Mouse (Mus musculus) right cerebral cortex, adult 2 months (tissue): ENCODE results near the gene Mipep.

Source experiments
- DNase-seq, 2 experiments: peaks; one replicate each; pipeline ENCODE4 v3.0.0; 2021 to 2022; ENCODE audit warnings: low spot score in 2 of 2

Gene Mipep

DNA sequence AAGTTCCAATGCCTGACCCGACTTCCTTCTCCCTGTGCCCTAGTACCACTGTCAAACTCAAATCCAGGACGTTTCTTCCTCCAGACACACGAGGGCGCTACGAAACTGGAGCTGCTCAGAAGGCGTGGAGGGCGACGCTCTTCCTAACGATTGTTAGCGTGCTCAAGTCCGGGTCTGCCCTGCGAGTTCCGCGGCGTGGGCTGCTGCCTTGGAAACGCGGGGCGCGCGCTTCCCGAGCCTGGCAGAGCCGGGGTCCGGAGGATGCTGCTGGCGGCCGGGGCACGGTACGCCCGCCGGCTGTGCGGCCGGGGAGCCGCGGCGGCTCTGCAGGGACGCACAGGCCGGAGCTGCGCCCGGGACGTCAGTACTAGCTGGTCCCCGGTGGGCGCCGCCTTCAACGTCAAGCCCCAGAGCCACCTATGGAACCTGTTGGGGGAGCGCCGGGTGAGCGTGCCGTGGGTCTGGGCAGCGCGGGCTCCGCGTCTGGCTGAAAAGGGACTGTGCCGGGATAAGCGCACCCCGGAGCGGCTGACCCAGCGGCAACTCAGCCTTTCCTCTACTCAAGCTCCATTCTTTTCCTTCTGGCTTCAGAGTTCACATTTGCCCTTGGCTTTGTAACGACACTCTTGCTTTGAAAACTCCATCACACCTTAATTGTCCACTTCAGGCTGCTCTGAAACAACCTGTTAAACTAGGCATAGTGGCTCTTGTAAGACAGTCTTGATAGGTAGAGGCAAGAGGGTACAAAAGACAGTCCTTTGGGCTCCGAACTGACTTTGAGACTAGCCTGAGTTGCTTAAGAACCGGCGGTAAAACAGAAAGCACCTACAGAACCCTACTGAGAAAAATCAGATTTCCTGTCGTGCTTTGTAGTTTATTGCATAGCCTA lies at the start of gene Mipep:
TSS of gene Mipep (plus strand) at position 147 of the 889 bp plus-strand sequence.
- peak; percentile 89 to 92 for DNase-seq

- DNase-seq = no peak
Measured at GRCm38 (mm10) chr14:60735206-60735605, 49.2 kb upstream of the Mipep start.

GRCm38 (mm10) chr14:60735848-60736547 lies 48.4 kb upstream of the Mipep start:
- DNase-seq = no peak

GRCm38 (mm10) chr14:60736591-60737192 lies 47.7 kb upstream of the Mipep start:
- no peak for DNase-seq

DNA sequence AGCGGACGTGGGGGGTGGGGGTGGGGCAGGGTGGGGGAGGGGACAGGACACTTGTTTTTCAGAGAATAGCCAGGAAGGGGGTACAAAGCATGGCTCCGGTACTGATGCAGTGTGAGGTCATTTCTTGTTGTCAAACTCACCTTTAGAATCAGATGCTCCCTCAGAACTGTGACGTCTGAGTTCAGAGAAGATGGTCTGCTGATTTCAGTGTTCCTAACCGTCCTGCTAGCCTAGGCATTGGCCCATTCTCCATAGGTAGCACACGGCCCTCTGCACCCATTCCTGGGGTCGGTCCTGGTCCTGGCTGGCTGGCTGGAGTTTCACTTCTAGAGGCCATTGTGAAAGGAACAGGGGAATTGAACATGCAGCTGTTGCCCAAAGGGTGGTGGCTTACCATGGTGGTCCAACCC lies 47.2 kb upstream of the Mipep start:
- no peak for DNase-seq

DNA sequence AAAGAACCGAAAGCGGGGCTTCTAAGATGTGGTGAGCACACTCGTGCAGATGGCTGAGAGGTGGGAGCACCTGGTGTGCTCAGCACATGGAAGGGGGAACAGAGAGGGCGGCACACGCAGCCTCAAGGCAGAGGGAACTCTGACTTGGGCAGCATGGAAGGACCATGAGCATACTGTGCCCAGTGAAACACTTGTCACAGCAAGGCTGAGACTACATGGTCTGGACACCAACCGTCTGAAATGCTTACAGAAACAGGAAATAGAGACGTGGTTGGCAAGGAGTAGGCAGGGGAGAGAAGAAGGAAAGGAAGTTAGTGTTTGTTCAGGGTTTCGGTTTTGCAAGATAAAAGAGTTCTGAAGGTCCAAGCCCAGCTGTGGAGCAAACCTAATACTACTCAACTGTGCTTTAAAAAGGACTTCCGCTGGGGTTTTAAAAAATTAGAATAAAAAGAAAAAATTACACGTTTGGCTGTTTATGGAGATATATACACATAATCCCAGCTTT lies 45.9 kb upstream of the Mipep start:
- no peak for DNase-seq

DNA sequence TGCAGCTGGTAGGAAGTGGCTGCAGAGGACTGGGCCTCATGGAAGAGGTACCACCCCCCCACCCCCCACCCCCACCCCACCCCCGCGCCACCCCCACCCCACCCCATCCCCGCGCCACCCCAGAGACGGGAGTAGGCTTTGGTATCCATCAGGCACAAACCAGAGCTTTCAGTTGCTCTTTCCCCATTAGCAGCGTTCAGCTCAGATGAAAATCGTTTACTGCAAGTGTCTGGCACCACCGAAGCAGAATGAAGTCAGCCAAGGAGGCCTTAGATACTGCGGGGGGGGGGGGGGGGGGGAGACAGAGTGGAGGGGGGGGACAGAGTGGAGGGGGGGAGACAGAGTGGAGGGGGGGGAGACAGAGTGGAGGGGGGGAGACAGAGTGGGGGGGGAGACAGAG lies 45.2 kb upstream of the Mipep start:
- DNase-seq = no peak

DNA sequence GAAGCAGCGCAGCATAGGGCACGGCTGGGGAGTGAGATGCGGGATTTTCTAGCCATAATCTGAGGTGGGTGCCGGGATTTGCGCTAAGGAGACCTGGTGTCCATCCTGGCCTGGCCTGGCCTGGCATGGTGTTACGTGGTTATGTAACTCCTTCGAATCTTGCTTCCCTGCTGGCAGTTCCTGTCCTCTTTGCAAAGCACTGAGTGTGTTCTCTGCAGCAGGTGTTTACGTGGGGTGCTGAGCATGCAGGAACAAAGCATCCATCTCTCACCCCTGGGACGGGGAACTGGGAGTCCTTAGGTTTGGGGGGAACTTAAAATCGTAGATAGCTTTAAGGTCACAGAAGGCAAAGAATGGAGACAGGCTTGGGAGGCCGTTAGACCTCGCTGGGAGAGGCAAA lies 44.8 kb upstream of the Mipep start:
- no peak for DNase-seq

DNA sequence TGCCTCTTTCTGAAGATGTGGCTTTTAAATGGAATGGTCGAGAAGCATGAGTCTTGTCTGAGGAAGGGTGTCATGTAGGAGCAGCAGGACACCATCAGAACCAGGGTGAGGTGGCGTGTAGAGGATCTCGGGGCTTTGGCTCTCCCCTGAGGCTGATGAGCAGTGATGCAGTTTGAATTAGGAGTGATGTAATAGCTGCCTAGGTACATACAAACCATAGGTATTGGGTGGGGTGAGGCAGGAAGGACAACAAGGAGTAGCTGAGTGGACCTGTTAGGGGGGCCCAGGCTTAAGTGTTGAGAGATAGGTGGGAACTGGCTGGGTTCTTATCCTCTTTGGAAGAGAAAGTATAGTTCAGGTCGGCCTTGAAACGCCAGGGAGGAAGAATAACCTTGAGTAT lies 43.9 kb upstream of the Mipep start:
- DNase-seq = no peak

DNA sequence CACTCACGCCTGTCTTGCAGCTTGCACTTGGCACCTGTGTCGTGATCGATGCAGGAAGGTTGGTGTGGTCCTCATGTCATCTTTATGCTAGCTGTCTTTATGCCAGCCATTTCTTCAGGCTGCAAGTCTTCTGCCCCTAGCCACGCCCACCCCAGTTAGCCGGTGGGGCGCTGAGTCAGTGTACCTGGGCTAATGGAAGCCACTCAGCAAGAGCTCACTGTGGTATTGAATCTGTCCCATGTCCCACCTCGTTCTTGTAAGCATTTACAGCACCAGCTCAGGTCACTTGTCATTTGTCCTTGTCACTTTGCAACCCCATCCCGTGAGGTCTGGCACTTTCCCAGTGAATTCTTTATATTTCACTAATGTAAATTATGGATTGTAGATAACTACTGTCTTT lies 43.3 kb upstream of the Mipep start:
- DNase-seq = no peak

GRCm38 (mm10) chr14:60741490-60741981 lies 42.8 kb upstream of the Mipep start:
- no peak for DNase-seq

GRCm38 (mm10) chr14:60743681-60744080 lies 40.7 kb upstream of the Mipep start:
- no peak for DNase-seq

GRCm38 (mm10) chr14:60745201-60745600 lies 39.2 kb upstream of the Mipep start:
- no peak for DNase-seq

DNA sequence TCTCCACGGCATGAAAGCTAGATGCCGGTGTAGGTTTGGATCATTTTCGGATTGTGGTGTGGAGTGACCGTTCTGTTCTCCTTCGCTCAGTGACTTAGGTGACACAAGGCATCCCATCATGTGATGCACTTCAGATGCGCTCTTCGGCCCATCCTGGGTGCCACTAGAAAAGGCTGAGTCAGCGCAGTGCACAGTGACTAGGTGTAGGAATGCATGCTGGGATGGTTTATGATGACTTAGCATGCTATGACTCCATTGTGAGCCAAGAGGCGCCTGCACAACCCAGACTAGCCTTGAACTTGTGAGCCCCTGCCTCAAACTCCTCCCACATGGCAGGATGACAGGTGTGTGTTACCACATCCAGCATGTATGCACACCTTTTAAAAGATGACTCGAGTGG lies 38.2 kb upstream of the Mipep start:
- no peak for DNase-seq

DNA sequence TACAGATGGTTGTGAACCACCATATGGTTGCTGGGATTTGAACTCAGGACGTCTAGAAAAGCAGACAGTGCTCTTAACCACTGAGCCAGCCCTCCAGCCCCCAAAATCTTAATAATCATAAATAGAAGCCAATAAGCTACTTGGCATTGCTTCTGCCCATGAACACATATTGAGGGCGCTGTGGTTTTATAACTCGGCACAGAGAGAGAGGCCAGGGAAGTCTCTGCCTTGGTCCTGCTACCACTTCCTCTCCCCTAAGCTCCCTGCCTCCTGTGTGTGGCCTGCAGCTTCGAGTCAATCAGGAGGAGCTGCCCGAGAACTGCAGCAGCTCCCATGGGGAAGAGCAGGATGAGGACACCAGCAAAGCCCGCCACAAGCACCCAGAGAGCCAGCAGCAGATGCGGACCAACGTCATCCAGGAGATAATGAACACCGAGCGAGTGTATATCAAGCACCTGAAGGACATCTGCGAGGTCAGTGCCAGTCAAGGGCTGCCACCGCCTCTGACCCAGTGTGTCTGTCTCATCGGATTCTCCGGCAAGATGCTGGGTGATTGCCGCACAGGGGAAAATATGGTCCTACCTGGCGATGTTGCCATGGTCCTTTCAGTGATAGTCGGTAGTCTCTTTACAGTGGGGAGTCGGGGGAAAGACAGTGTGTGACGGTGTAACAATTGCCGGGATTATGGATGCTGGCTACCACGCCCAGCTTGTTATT lies 37.1 kb upstream of the Mipep start:
- DNase-seq = no peak

GRCm38 (mm10) chr14:60749880-60750279 lies 34.5 kb upstream of the Mipep start:
- no peak for DNase-seq

- no peak for DNase-seq
Measured at GRCm38 (mm10) chr14:60751581-60751980, 32.8 kb upstream of the Mipep start.

GRCm38 (mm10) chr14:60752892-60753800 lies 31.2 kb upstream of the Mipep start:
- no peak for DNase-seq

DNA sequence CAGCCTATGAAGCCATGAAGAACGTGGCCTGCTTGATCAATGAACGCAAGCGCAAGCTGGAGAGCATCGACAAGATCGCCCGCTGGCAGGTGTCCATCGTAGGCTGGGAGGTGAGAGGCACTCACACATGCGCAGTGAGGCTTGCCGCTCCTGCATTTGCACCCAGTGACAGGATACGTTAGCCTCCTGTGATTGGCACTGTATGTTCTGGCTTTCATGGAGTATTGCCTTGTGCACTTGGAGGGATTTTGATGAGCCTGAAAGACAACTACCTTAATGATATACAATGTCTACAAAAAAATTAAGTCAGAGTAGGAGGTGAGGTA lies 30.6 kb upstream of the Mipep start:
- DNase-seq = no peak

DNA sequence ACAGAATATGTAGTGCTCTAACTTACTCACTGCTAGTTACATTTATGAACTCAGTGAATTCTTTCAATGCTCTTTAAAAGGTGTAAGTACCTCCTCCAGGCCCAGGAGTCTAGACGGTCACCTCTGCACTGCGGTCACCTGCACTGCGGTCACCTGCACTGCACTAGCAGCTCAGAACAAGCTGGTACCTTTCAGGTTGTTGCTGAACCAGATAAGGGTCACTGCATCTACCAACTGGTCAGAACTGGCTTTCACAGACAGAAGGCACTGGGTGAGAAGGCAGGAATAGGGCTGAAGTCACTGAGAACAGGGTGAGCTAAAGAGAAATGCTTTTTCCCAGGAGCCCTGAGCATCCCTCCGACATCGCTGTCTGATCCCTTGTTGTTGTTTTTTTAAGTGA lies 29.7 kb upstream of the Mipep start:
- DNase-seq = no peak

DNA sequence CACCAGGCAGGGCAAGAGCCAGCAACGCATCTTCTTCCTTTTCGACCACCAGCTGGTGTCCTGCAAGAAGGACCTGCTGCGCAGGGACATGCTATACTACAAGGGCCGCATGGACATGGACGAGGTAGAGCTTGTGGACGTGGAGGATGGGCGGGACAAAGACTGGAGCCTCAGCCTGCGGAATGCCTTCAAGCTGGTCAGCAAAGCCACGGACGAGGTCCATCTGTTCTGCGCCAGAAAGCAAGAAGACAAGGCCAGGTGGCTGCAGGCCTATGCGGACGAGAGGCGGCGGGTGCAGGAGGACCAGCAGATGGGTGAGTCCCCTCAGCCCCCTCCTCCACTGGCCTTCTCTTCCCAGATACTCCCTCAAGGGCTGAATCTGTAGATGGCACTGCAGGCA lies 28.1 kb upstream of the Mipep start:
- no peak for DNase-seq
